Mouse (Mus musculus): Measurements from ENCODE around the gene Ltbp1.

The Ltbp1 gene

DNA sequence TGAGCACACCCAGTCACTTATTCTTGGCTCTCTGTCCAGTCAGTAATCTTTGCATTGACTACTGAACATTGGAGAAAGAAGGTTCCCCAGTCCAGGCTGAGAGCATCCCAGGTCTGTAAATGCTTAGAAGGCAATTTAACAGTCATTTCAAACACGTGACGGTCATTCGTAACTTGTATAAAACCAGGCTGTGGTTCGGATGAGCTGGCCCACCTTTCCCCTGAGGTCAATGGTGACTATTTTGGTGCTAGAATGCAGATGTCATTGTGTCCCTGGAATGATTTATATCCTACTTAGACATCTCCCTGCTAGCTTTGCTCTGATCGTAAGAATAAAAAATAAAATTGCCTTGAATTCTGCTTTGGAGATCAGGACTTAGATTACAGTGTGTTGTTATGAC lies 63.9 kb downstream of the Ltbp1 start:
- DNase-seq = no peak

DNA sequence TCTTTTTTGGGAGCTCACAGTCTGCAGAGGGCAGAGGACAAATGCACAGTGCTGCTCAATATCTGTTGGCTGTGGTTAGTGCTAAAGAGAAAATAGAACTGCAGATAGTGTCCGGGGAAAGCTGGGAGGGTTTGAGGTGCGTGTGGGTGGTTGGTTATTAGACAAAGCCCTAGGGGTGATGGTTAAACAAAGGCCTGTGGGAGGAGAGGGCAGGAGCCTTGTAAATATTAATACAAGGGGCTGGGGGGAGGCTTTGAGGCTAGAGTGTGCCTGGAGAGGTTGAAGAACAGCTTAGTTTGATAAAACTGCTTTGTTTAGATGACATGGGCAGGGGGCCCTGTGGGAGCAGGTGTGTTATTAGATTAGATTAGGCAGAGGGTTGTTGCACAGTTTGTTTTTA lies 65.8 kb downstream of the Ltbp1 start:
- DNase-seq = no peak

DNA sequence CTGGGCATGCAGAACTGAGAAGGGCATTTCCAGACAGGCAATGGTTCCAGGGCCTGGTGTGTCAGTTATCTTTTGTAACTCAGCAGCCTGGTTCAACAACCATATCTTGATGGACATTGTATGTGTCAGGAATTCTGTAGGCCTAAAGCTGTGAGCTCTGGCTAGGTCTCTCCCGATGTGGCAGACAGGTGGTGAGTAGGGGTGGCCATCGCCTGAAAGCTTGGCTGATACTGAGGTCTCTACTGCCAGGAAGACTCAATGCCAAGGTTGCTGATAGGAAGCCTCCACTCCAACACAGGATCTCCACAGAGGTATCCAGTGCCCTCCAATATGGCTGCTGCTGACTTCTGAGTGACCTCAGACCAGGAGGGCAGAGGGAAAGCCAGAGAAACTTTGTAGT lies 66.4 kb downstream of the Ltbp1 start:
- no peak for DNase-seq

DNA sequence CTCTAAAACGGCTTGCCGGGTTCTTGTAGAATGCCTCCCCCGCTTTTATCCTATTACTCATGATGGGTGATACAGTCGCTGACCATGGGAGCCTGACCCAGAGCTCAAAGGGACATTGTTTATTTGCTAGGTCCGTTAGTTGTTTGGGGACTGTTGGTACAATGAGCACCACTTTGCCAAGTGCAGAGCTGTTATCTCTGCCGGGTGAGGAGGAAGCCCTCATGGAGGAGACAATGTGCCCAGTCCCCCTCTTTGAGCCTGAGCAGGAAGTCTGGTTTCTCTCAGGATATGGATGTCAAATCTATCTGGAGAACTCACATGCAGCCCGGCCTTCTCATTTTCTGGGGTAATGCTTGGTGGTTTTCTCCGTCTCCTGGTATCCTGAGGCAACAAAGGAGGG lies 68.5 kb downstream of the Ltbp1 start:
- DNase-seq = peak; percentile 37 to 61

DNA sequence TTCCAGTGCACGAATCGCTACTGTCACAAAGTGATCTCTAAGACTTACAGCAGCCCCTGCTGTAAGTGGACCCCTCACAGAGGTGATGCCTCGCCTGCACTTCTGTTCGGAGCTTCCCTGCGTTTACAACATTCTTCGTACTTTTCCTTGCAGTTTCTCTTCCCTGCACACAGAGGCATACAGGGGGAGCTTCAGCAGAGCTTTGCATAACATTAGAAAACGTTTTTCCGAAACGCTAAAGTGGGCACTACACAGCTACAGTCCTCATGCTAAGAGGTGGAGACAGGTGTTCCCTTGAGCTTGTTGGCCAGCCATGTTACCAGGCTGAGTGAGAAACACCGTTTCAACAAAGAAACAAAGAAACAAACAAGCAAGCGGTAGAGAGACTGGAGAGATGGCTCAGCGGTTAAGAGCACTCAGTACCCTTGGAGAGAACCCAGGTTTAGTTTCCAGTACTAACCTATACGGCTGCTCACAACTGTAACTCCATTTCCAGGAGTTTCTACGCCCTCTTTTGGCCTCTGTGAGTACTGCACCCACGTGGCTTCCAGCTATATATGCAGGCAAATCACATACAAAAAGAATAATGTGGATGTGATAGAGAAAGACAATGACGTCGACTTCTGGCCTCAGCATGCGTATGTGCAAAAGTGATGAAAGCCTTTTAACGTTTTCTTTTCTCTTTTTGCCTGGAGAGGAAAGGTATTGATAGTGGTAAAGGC lies 69.8 kb downstream of the Ltbp1 start:
- peak in 1 of 2 experiments; percentile 37 for DNase-seq

DNA sequence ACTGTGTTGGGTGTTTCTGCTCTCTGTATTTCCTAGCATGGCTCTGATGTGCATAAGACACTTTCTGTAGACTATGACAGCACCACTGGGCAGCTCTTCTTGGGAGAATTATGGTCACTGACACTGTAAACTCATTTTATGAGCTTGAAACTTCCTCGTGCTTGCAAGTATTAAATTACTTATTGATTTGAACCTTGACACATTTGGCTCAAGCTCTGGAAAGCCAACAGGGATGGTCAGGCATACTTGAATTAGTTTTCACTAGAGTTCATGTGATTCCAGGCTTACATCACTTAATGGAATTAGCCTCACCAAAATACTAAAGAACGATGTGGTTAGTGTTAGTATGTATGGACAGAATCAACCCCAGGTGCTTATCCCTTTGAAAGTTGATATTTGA lies 76.0 kb downstream of the Ltbp1 start:
- no peak for DNase-seq

DNA sequence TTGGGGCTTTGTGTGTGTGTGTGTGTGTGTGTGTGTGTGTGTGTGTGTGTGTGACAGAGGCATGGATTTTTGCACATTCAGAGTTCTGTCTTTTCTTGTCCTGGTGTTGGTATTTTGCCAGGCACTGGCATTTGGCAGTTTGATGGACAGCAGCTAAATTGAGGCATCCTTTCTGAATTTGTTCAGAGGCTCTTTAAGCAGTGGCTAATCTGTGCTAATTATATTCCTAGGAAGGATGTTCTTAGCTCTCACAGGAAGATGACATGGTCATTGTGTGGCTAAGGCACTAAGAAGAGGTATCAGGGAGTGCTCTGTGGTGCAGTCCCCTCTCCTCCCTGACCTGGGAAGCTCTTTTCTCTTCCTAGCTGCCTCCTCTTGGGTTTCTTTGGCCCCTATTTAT lies 77.1 kb downstream of the Ltbp1 start:
- no peak for DNase-seq

DNA sequence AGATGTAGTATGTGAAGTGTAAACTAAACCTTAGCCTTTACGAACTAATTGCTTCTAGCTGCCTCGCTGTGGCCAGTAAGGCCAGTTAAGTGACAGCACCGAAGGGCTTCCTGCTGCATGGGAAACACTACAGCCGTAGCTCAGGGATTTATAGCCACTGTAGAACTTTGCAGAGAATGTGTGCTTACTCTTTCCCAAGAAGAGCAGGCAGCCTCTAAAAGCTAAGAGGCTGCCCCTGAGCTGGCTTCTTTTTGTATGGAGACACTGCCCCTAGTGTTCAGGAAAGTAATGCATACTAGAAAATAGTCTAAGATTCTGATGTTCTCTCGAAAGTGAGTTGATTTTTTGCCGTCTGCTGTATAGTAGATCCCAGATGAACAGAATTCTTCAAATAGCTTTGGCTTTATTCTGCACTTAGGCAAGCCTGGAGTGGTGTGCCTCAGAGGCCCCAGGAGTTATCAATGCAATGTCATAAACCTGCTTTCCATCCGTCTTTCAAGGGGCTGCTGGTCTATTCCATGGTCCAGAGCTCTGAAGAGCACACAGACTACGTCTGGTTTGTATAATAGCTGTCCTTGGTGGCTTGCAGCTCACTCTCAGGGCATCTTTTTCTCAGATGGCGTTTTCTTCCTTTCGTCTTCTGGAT lies 82.1 kb downstream of the Ltbp1 start:
- peak in 1 of 2 experiments; percentile 41 for DNase-seq

DNA sequence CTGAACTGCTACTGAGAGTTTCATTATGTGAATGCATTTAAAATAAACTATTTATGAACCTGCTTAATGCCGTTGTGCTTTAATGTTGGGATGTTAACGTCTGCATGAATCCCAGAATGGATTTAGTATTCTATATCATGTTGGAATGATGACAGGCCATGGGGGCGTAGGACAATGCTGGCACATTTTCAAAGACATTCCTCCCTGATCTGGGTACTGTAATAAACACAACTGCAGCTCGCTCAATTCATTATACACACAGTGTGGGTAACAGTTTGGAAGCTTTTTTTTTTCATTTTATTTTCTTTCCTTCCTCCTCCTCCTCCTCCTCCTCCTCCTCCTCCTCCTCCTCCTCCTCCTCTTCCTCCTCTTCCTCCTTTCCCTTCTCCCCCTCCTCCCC lies 82.9 kb downstream of the Ltbp1 start:
- no peak for DNase-seq

DNA sequence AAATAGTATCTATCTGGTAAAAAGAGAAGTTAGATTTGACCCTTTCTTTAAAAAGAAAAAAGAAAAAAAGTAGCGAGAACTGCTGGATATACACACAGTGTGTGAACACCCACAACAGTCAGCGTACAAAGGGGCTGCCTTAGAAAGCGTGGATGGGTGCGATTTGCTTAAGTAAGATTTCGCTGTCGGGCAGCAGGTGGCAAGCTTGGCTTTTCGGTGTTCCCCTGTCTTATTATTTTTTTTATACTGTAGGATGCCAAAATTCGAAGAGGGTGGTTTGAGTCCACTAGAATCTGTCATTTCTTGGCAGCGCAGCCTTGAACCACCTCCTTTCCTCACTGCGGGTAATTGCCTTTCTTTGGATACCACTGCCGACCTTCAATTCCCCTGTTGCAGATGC lies 83.4 kb downstream of the Ltbp1 start:
- no peak for DNase-seq

DNA sequence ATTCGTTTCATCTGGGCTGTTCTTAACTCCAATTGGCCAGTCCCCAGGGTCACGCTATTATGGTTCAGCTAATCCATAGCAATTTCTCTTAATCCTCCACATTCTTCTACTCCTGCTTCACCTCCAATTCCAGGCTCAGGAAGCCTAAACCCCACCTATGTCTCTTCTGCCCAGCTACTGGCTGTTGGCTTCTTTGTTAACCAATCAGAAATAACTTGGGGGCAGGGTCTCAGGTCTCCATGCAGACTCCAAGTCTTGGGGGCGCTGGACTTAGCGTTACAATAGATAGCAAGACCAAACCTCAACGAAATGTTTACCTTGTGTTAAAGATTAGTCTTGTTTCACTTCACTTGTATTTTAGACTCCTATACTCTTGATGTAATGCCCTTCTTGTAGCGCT lies 85.2 kb downstream of the Ltbp1 start:
- no peak for DNase-seq

DNA sequence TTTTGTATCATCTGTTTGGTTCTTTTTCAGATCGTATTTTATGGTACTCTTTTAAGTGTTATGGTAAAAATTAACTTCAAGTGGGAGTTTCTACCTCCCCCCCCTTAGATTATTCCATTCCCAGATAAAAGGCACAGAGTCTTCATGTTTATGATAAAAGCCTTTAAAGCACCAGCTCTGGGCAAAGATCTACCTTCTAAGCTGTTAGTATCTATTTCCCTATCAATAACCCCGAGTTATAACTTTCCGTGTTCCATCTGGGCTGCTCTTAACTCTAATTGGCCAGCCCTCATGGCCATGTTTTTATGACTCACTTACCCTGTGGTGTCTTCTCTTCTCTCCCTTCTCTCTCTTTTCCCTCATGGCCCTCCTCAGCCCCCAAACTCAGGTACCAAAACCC lies 88.2 kb downstream of the Ltbp1 start:
- no peak for DNase-seq

DNA sequence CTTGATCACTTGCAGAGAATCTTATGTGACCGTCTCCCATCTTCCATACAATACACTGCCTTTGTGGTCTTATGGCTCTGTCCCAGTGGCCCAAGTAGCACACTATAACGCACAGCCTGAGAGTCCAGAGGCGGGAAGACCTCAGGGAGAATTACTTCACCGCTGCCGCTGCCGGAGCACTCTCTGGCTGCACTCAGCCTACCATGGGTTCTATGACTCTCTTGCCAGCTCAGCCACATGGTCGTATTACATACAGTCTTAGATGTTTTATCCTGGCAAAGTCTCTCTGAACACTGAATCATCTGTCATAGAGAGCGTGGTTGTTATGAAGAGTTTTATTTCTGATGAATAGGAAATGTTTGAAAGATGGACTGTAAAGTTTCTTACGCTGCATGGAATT lies 89.2 kb downstream of the Ltbp1 start:
- DNase-seq = no peak

DNA sequence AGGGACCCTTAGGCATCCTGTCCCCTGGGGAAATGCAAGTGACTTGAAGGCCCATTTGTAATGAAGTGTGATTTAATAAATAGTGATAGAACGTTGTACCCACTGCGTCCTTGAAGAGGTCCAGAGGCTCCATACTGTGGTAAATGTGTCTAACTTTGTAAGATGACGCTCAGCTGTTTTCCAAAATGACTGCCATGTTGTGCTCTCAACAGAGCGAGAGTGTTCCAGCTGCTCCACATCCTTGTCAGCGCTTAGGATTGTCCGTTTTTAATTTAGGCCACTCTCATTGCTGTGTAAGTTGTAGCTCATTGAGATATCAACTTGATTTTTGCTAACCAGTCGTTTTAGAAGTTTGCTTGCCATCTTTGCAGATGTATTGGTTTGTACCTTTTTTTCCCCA lies 91.4 kb downstream of the Ltbp1 start:
- DNase-seq = no peak

DNA sequence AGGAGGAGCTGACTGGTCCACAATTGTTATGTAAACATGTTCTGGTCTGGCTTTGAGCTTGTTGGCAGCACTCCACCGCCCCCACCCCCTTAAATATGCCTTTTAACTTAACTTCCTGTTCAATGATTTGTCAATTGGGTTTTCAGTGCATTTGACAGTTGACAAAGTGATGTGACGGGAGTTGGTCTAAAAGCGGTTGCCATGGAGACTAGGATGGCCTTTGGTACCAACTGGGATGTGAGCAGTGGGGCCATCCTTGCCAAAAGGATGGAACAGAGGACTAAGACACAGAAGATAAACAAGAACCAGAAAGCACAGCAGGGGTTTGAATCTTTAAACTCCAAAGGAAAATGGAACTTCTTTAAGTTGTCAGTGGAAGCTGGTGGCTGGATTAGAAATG lies 92.0 kb downstream of the Ltbp1 start:
- DNase-seq = no peak

DNA sequence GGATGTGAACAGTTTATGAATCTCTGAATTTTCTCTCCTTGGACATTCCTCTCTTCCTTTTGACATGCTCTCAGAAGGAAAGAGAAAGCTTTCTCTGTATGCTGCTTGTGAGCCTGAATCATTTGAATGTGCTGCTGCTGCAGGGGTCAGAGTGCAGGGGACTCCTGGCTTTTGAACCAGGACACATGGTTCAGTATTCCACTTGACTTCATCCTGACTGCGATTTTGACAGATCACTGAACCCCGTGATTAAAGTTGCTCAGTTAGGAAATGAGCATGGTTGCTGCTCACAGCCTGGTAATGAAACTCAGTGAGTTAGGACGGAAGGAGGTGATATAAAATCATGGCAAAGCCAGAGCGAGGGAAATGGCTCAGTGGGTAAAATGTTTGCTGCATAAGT lies 95.8 kb downstream of the Ltbp1 start:
- DNase-seq = peak; percentile 46 to 75

DNA sequence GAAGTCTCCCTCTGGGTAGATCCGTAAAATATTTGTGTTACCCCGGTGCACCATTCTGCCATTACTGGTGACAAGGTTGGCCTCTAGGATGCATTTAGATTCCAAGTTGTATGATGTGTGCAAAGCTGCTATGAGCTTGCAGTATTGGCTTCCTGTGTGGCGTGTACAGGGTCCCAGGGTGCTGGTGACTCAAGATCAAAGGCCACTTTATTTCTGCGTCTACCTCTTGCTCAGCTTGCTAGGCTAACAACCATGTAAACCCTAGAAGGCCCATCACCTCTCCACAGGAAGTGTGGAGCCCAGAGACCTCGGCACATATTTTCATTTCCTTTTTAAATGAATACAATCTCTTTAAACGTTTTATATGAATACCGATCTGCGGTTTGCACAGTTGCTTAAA lies 96.6 kb downstream of the Ltbp1 start:
- DNase-seq = no peak

DNA sequence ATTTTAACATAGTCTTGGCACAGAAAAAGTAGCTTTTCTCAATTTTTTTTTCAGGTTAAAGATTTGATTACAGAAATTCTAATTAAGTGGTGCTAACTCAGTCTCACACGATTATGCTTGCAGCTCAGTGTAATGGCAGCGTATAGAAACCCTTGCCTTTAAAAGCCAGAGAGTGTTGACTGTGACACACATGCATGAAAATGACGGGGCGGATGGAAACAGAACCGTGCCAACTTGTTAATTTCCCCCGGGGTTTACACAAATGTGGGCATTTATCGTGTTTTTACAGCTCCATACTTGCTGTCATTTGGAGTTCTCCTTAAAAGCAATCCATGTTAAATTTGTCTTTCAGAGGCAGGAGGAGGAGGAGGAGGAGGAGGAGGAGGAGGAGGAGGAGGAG lies 102.0 kb downstream of the Ltbp1 start:
- DNase-seq = no peak

DNA sequence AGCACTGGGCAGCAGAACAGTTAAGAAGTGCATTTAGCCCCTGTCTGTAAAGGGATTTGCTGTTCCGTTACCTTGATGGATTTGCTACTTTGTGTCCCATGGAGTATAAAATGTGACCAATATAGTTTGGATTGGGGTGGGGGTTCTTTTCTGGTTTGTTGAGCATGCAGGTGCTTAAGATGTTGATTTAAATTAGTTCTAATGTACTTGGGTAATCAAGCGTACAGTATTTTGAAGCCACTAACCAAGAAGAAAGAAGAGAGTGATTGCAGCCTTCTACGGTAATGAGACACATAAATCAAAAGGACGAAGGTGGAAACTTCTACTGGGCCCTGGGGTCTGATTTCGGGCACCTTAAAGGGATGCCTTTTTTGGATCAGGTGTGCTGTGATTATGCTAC lies 102.5 kb downstream of the Ltbp1 start:
- DNase-seq = no peak

DNA sequence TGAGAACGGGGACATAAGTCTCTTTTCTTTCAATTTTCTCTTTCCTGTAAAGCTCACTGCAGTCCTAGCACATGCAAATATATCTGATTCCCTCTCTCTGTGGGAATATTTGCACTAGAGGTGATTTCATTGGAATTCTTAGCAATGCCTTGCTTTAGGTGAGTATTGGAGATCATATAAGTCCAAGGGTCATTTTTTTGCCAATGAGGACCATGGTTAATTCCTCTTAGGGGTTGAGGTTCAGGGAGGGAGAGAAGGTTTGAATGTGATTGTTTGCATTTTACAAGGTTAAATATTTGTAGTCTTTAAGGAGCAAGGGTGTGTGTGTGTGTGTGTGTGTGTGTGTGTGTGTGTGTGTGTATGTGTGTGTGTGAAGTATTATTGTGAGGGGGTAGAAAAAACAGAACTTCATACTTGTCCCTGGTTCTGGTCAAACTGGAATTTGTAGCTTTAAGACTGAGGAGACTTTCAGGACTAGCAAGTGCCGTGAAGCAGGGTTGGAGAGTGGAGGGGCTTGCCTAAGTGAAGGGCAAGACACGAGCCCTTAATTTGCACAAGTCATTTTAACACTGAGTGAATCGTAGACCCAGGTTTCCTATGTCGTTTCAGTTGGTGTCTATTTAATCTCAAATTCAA lies 103.8 kb downstream of the Ltbp1 start:
- DNase-seq = no peak

DNA sequence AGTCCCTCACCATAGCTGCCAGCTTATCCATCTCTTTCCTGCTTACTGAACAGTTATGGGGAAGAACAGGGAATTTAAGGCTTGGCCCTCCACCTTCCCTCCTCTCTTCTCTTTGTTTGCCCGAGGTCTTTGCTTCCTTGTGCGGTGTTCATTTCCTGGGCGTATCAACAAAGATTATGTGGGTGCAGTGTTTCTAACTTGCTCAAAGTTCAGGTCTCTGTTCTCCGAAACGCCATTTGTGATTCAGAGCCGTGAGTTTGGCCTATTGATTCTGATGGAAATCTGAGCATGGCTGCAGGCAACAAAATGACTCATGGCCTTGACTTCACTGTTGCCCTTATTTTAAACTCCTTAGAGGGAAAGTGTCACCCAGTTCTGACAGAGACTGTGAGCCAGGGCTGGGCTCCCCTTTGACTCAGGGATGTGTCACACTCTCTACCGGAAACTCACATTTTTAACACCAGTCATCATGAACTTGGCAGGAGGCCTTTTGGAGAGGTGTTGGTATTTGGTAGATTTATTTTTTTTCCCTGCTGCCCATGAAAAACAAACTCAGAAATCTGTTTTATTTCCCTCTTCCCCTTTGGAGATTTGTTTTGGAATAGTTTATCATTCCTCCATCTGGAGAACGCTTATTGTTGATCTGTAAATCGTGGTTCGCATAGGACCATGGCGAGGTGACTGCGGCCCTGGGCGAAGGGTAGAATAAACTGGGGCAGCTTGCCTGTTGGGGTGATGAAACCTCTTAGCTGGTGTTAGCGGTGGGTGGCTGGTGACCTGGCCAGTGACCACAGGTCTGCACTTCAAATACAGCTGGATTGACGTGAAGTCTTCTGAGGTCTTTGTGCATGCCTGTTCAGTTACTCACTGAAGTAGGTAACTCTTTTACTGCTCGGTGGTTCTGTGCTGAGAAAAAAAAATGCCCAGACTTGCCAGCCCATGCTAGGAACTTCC lies 105.2 kb downstream of the Ltbp1 start:
- peak; percentile 39 to 54 for DNase-seq

DNA sequence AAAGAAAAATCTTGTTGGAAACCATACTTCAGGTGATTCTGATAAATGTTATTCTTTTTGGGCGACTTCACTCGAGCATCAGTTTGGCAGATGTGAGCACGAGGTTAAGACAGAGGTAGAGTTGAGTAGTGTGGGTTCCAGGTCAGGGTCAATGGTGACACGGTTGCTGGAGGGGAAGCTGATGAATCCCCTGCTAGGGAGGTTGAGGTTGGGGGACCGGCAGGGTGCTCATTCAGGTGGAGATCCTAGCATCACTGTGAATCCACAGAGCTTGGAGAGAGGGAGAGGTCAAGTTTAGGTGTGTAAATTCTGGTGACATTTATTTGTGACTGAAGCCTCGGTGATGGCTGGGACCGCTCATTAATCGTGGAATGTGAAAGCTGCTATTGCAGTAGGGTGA lies 110.2 kb downstream of the Ltbp1 start:
- DNase-seq = no peak

DNA sequence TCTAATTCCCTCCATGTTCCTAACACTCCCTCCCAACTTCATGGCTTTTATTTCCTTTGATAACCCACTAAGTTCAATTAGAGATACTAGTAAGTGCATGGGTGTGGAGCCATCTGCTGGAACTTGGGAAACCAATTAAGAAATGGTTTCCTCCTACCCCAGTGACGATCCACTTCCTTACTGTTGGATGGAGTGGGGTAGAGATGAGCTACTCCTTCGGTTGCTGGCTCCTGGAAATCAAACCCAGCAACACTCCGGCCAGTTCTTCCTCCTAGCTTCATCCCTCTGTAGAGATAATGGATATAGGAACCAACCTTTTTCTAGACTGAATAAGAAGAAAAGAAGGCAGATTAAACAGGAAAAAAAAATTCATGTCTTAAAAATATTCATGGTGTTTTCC lies 113.5 kb downstream of the Ltbp1 start:
- no peak for DNase-seq
